Mouse (Mus musculus): ENCODE data around the gene Mlf1. TPM values are rescaled to one million over a fixed set of nuclear protein-coding genes. Genes with fewer than 3 reads are reported as not detected.
A peak's percentile ranks its signal among the peaks of the same experiment; 100 is the strongest.

The Mlf1 gene
- polyA plus RNA-seq, 1 experiment from 2014 or later = 2.2 TPM

DNA sequence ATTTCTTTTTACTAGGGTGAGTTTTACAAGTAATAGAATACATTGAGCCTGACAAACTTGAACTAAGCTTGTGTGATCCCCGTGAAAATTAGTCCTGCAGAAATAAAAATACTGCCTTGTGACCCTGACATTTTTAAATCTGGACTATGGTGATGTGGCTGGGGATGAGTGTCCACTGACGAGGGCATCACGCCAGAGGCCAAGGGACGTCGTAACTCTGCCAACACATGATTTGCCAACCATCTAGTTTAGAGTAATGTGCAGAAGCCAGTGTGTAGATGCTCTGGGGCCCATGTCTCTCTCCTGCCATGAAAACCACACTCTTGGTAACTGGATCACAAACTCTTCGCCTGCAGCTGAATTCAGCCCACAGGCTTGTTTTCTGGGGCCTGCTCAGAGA lies 6.4 kb upstream of the Mlf1 start:
- no peak overlapping the region for H3K27ac ChIP-seq (replicated peaks)
- WGBS (ENCODE audit: insufficient replicate concordance) = 60% methylated on average over 6 of the region's 6 CpGs

GRCm38 (mm10) chr3:67369407-67370079 lies 4.4 kb upstream of the Mlf1 start:
- no peak overlapping the region for H3K9ac ChIP-seq
- no peak for ATAC-seq (ENCODE audit: insufficient read depth)
- 56% methylated on average over 5 of the region's 5 CpGs for WGBS (ENCODE audit: insufficient replicate concordance)

More for the DNA sequence above, 6.4 kb upstream of the Mlf1 start:
- Histone ChIP-seq H3K27me3 (peaks cover 3% of the 10 kb centered on the region; the same call in 1 of the 2 replicates), H3K4me1 (replicated peaks) (no peaks in the 10 kb centered on the region), H3K9ac (no peak overlapping the region), H3K4me3 (replicated peaks) (no peak overlapping the region), H3K4me2 (no peak overlapping the region), H3K36me3 (replicated peaks) (no peaks in the 10 kb centered on the region), H3K9me3 (replicated peaks) (no peaks in the 10 kb centered on the region)
- ATAC-seq (ENCODE audit: insufficient read depth) = no peak

DNA sequence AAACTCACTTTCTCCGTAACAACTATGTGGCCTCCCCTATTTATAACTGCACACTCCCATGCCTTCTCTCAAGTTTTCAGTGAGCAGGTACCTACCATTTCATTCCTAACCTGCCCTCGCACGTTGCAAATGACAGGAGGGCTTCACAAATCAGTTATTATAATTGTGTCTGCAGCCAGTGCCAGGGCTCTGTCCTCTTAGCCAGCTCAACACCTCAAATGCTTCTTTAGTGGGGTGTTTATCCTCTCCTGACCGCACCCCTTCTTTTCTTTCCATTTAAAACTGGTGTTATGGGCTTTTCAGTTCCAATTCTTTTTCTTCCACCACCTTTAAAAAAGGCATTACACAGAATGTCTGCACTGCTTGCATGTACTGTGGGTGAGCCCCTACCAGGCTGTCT lies 1.7 kb upstream of the Mlf1 start:
- Histone ChIP-seq H3K9me3 (replicated peaks) (no peaks in the 10 kb centered on the region), H3K27ac (replicated peaks) (no peak overlapping the region), H3K4me1 (replicated peaks) (peaks cover 8% of the 10 kb centered on the region), H3K9ac (no peak overlapping the region), H3K4me2 (no peak overlapping the region), H3K4me3 (replicated peaks) (no peak overlapping the region), H3K27me3 (peaks cover 27% of the 10 kb centered on the region), H3K36me3 (replicated peaks) (no peaks in the 10 kb centered on the region)
- WGBS (ENCODE audit: insufficient replicate concordance) = 53% methylated on average over 4 of the region's 4 CpGs
- ATAC-seq (ENCODE audit: insufficient read depth) = no peak

More at GRCm38 (mm10) chr3:67369407-67370079, 4.4 kb upstream of the Mlf1 start:
- Histone ChIP-seq H3K4me3 (replicated peaks) (no peak overlapping the region), H3K4me2 (no peak overlapping the region), H3K36me3 (replicated peaks) (no peaks in the 10 kb centered on the region), H3K27me3 (peaks cover 21% of the 10 kb centered on the region), H3K27ac (replicated peaks) (no peak overlapping the region), H3K4me1 (replicated peaks) (peaks cover 8% of the 10 kb centered on the region), H3K9me3 (replicated peaks) (no peaks in the 10 kb centered on the region)

GRCm38 (mm10) chr3:67372781-67373180 lies 1.1 kb upstream of the Mlf1 start:
- 35% methylated on average over 5 of the region's 5 CpGs for WGBS (ENCODE audit: insufficient replicate concordance)
- H3K4me2 ChIP-seq = no peak overlapping the region

DNA sequence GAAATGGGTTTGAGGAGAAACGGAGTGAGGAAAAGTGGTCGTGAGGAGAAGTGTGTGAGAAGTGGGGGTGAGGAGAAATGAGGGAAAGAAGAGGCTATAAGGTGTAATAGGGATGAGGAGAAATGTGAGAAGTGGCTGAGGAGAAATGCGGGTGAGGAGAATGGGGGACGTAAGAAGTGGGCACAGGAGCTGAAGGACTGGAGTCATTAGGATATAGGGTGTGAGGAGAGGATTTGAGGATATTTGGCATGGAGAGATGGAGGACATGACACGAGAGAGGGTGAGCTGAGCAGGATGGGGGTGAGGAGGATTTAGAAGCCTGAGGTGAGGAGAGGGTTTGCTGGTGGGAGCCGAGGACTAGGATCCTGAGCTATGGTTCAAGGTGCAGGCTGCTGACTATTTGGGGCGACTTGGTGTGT lies 472 bp downstream of the Mlf1 start:
- H3K36me3 ChIP-seq (replicated peaks) = no peaks in the 10 kb centered on the region
- peak overlapping the region; percentile 70 for H3K4me2 ChIP-seq
- peaks cover 27% of the 10 kb centered on the region for H3K27me3 ChIP-seq
- H3K9me3 ChIP-seq (replicated peaks) = no peaks in the 10 kb centered on the region
- no peak for ATAC-seq (ENCODE audit: insufficient read depth)
- WGBS (ENCODE audit: insufficient replicate concordance) = 29% methylated on average over 7 of the region's 7 CpGs
- H3K4me3 ChIP-seq (replicated peaks) = peak overlapping the region; percentile 38
- H3K4me1 ChIP-seq (replicated peaks) = peaks cover 8% of the 10 kb centered on the region
- H3K27ac ChIP-seq (replicated peaks) = no peak overlapping the region
- H3K9ac ChIP-seq = no peak overlapping the region

More at GRCm38 (mm10) chr3:67372781-67373180, 1.1 kb upstream of the Mlf1 start:
- no peak overlapping the region for H3K9ac ChIP-seq
- peaks cover 27% of the 10 kb centered on the region for H3K27me3 ChIP-seq
- no peaks in the 10 kb centered on the region for H3K36me3 ChIP-seq (replicated peaks)
- no peak overlapping the region for H3K4me3 ChIP-seq (replicated peaks)
- no peak for ATAC-seq (ENCODE audit: insufficient read depth)
- no peak overlapping the region for H3K27ac ChIP-seq (replicated peaks)
- peaks cover 8% of the 10 kb centered on the region for H3K4me1 ChIP-seq (replicated peaks)
- no peaks in the 10 kb centered on the region for H3K9me3 ChIP-seq (replicated peaks)

DNA sequence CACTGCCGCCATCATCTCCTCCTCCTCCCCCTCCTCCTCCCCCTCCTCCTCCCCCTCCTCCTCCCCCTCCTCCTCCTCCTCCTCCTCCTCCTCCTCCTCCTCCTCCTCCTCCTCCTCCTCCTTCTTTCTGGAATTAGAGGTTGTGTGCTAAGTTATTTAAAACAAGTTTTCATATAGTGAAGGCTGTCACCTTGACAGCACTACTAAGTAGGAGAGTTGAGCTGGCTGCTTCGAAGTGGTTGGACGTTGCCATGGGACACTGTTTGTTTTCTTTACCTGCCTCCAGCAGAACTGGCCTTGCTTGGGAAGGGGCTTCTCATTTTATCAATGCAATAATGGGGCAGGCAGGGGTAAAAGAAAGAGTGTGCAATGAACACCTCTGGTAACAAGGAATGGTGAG lies 1.2 kb downstream of the Mlf1 start, which contains the start of gene Gm17402:
Gene Gm17402, minus strand, starts transcription at position 101 of the 400 bp plus-strand sequence.
- Histone ChIP-seq H3K4me2 (peak within 1 kb of the TSS; percentile 70), H3K9ac (no peak within 1 kb of the TSS), H3K27ac (replicated peaks) (no peak within 1 kb of the TSS), H3K27me3 (peaks cover 27% of the 10 kb centered on the region), H3K9me3 (replicated peaks) (no peaks in the 10 kb centered on the region), H3K4me1 (replicated peaks) (peaks cover 8% of the 10 kb centered on the region), H3K36me3 (replicated peaks) (no peaks in the 10 kb centered on the region), H3K4me3 (replicated peaks) (peak within 1 kb of the TSS; percentile 38)
- ATAC-seq (ENCODE audit: insufficient read depth) = no peak
- WGBS (ENCODE audit: insufficient replicate concordance) = 59% methylated on average over 3 of the region's 3 CpGs

- Histone ChIP-seq H3K9me3 (replicated peaks) (no peaks in the 10 kb centered on the region), H3K9ac (no peak overlapping the region), H3K27me3 (peaks cover 17% of the 10 kb centered on the region), H3K36me3 (replicated peaks) (no peaks in the 10 kb centered on the region), H3K4me2 (no peak overlapping the region), H3K4me1 (replicated peaks) (peaks cover 8% of the 10 kb centered on the region), H3K27ac (replicated peaks) (no peak overlapping the region), H3K4me3 (replicated peaks) (no peak overlapping the region)
- ATAC-seq (ENCODE audit: insufficient read depth) = no peak
These were observed 4.3 kb downstream of the Mlf1 start for GRCm38 (mm10) chr3:67378215-67378614.

GRCm38 (mm10) chr3:67429338-67429998 lies 55.6 kb downstream of the Mlf1 start:
- H3K36me3 ChIP-seq (replicated peaks) = peaks cover 26% of the 10 kb centered on the region
- no peak for ATAC-seq (ENCODE audit: insufficient read depth)
- H3K9ac ChIP-seq = no peak overlapping the region
- H3K4me3 ChIP-seq (replicated peaks) = peak overlapping the region; percentile 87
- peaks cover 12% of the 10 kb centered on the region for H3K4me1 ChIP-seq (replicated peaks)
- 27% methylated on average over 8 of the region's 8 CpGs for WGBS (ENCODE audit: insufficient replicate concordance)
- H3K27me3 ChIP-seq = no peaks in the 10 kb centered on the region
- H3K9me3 ChIP-seq (replicated peaks) = no peaks in the 10 kb centered on the region
- no peak overlapping the region for H3K27ac ChIP-seq (replicated peaks)
- peak overlapping the region; percentile 68 for H3K4me2 ChIP-seq

DNA sequence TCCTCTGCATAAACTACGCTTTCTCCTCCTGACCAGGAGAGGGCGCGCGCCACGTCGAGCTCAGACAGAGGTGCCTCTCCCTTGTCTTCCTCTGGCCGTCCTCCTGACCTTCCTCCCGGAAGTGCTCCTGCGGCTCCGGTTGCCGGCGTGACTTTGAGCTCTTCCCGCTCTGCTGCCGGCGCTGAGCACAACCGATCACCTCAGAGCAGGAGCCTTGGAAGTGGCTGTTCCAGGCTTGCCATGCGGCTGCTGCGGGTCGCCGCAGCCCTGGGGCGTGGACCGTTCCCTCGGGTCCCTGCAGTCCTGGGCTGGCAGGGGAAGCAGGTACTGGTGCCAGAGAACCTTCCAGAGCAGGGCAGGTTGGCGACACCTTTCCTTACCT lies 56.1 kb downstream of the Mlf1 start, which contains the start of gene Gfm1:
Gene Gfm1, plus strand, starts transcription at position 98 of the 382 bp plus-strand sequence.
- Histone ChIP-seq H3K4me3 (replicated peaks) (peak within 1 kb of the TSS; percentile 87), H3K36me3 (replicated peaks) (peaks cover 27% of the 10 kb centered on the region), H3K9me3 (replicated peaks) (no peaks in the 10 kb centered on the region), H3K27me3 (no peaks in the 10 kb centered on the region), H3K4me2 (peak within 1 kb of the TSS; percentile 68), H3K4me1 (replicated peaks) (peaks cover 12% of the 10 kb centered on the region), H3K27ac (replicated peaks) (no peak within 1 kb of the TSS), H3K9ac (peak within 1 kb of the TSS; percentile 80)
- peak; percentile 85 for ATAC-seq (ENCODE audit: insufficient read depth)
- 0% methylated on average over 24 of the region's 24 CpGs for WGBS (ENCODE audit: insufficient replicate concordance)

DNA sequence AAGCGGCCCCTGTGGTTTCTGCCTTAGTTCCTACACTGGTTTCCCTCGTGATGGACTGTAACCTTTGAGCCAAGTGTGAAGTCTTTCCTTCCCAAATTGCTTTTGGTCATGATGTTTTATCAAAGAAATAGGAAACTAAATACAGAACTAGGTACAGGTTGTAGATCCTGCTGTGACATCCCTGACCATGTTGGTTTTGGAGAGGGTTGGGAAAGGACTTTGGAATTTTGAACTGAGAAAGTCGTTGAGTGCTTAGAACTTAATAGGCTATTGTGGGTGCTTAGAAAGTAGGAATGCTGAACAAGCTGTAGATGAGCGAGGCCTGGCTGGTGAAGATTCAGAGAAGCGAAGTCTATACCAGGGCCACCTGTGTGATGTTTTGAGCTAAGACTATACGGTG lies 60.1 kb downstream of the Mlf1 start:
- Histone ChIP-seq H3K27me3 (no peaks in the 10 kb centered on the region), H3K4me3 (replicated peaks) (no peak overlapping the region), H3K27ac (replicated peaks) (no peak overlapping the region), H3K9me3 (replicated peaks) (no peaks in the 10 kb centered on the region), H3K4me2 (no peak overlapping the region), H3K9ac (no peak overlapping the region), H3K36me3 (replicated peaks) (peaks cover 60% of the 10 kb centered on the region), H3K4me1 (replicated peaks) (peaks cover 12% of the 10 kb centered on the region)
- ATAC-seq (ENCODE audit: insufficient read depth) = no peak
- WGBS (ENCODE audit: insufficient replicate concordance) = 78% methylated on average over 6 of the region's 6 CpGs

GRCm38 (mm10) chr3:67447143-67447542 lies 73.2 kb downstream of the Mlf1 start:
- peaks cover 73% of the 10 kb centered on the region for H3K36me3 ChIP-seq (replicated peaks)

More at GRCm38 (mm10) chr3:67447143-67447542, 73.2 kb downstream of the Mlf1 start:
- no peak overlapping the region for H3K4me2 ChIP-seq
- no peak overlapping the region for H3K9ac ChIP-seq
- no peaks in the 10 kb centered on the region for H3K4me1 ChIP-seq (replicated peaks)
- H3K9me3 ChIP-seq (replicated peaks) = no peaks in the 10 kb centered on the region
- no peak overlapping the region for H3K27ac ChIP-seq (replicated peaks)
- no peak for ATAC-seq (ENCODE audit: insufficient read depth)
- no peak overlapping the region for H3K4me3 ChIP-seq (replicated peaks)
- 76% methylated on average over 2 of the region's 2 CpGs for whole genome bisulfite sequencing (ENCODE audit: insufficient replicate concordance)
- H3K27me3 ChIP-seq = no peaks in the 10 kb centered on the region
